Mouse (Mus musculus) CH12.LX (cell line): ENCODE measurements around the gene Minos1. TPM values are rescaled to one million over a fixed set of nuclear protein-coding genes. Genes with fewer than 3 reads are reported as not detected.

Source experiments
- DNase-seq: peaks from one replicate; pipeline ENCODE4 v3.0.0-alpha.2; 2013; ENCODE audit errors: extremely low read depth
- H3K27ac ChIP-seq: 2 replicates; pipeline ENCODE4 v1.5.1; 2012; ENCODE audit warnings: low read depth, mild to moderate bottlenecking, control low read depth, moderate library complexity; ENCODE audit not compliant: insufficient read depth
- H3K27me3 ChIP-seq: replicated peaks from 2 replicates; pipeline ENCODE3; 2012; ENCODE audit warnings: inconsistent platforms
- H3K36me3 ChIP-seq, 2 experiments: replicated peaks in 1 of 2; 2 replicates each; pipeline versions ENCODE3 to v1.6.1; 2012; ENCODE audit warnings: inconsistent platforms in 1 of 2, low read length in 1 of 2, mild to moderate bottlenecking in 1 of 2, mixed read lengths in 1 of 2, moderate library complexity in 1 of 2; ENCODE audit not compliant: control insufficient read depth in 1 of 2, insufficient read depth in 1 of 2
- H3K4me1 ChIP-seq, 2 experiments: 2 replicates each; pipeline ENCODE4 v1.6.1; 2012; ENCODE audit warnings: inconsistent platforms in 1 of 2, moderate library complexity in 1 of 2; ENCODE audit not compliant: insufficient read depth in 2 of 2, control insufficient read depth in 1 of 2
- H3K4me2 ChIP-seq: 2 replicates; pipeline ENCODE4 v1.6.1; 2012; ENCODE audit warnings: low read depth, mild to moderate bottlenecking, control low read depth; ENCODE audit not compliant: poor library complexity, insufficient read depth, severe bottlenecking
- H3K4me3 ChIP-seq, 3 experiments: fragments of 150-350 bp in 1 of 3; sonication (generic) in 1 of 3; replicated peaks in 1 of 3; 2 replicates each; pipeline versions ENCODE3 to v1.5.1; 2011 to 2012; ENCODE audit warnings: low read depth in 2 of 3, low read length in 2 of 3, mild to moderate bottlenecking in 2 of 3, moderate library complexity in 2 of 3, control low read depth in 1 of 3, improper control_type of control experiment in 1 of 3, inconsistent platforms in 1 of 3, mixed read lengths in 1 of 3; ENCODE audit not compliant: poor library complexity in 1 of 3
- H3K79me2 ChIP-seq: replicated peaks from 2 replicates; pipeline ENCODE4 v1.6.1; 2012; ENCODE audit warnings: mild to moderate bottlenecking, moderate library complexity; ENCODE audit not compliant: control insufficient read depth, poor library complexity, insufficient read depth, severe bottlenecking; ENCODE audit errors: extremely low read depth
- H3K9ac ChIP-seq: 2 replicates; pipeline ENCODE4 v1.6.1; 2012; ENCODE audit warnings: low read depth, mild to moderate bottlenecking, control low read depth, moderate library complexity; ENCODE audit not compliant: insufficient read depth
- H3K9me3 ChIP-seq: replicated peaks from 2 replicates; pipeline ENCODE3; 2012; ENCODE audit warnings: low read length, inconsistent platforms, mixed read lengths
- BHLHE40 ChIP-seq: IDR thresholded peaks from 2 replicates; pipeline ENCODE4 v1.6.1; 2011; ENCODE audit warnings: mild to moderate bottlenecking, low read depth, low read length, improper control_type of control experiment
- CHD1 ChIP-seq: IDR thresholded peaks from 2 replicates; pipeline ENCODE4 v1.6.1; 2012; ENCODE audit warnings: low read depth, low read length, improper control_type of control experiment, inconsistent platforms
- CHD2 ChIP-seq: IDR thresholded peaks from 2 replicates; pipeline ENCODE4 v1.6.1; 2011; ENCODE audit warnings: low read length, improper control_type of control experiment
- CTCF ChIP-seq, 2 experiments: IDR thresholded peaks in 1 of 2; conservative IDR thresholded peaks in 1 of 2; 2 replicates each; pipeline ENCODE4 v1.5.1; 2011 to 2012; ENCODE audit warnings: low read depth in 2 of 2, low read length in 2 of 2, improper control_type of control experiment in 1 of 2, inconsistent platforms in 1 of 2, mild to moderate bottlenecking in 1 of 2, moderate library complexity in 1 of 2
- E2F4 ChIP-seq: IDR thresholded peaks from 2 replicates; pipeline ENCODE4 v1.6.1; 2011; ENCODE audit warnings: low read depth, low read length, improper control_type of control experiment; ENCODE audit not compliant: insufficient replicate concordance
- ELF1 ChIP-seq: IDR thresholded peaks from 2 replicates; pipeline ENCODE4 v1.6.1; 2014; ENCODE audit warnings: low read depth, mild to moderate bottlenecking, inconsistent platforms, low read length, improper control_type of control experiment
- ETS1 ChIP-seq: conservative IDR thresholded peaks from 2 replicates; pipeline ENCODE4 v1.6.1; 2012; ENCODE audit warnings: low read depth, mild to moderate bottlenecking, inconsistent platforms, low read length, improper control_type of control experiment, moderate library complexity
- GABPA ChIP-seq: IDR thresholded peaks from 2 replicates; pipeline ENCODE4 v1.6.1; 2012; ENCODE audit warnings: low read depth, low read length, improper control_type of control experiment, inconsistent platforms; ENCODE audit not compliant: insufficient replicate concordance
- HCFC1 ChIP-seq: IDR thresholded peaks from 2 replicates; pipeline ENCODE4 v1.6.1; 2012; ENCODE audit warnings: low read depth, mild to moderate bottlenecking, inconsistent platforms, low read length, improper control_type of control experiment
- JUN ChIP-seq: IDR thresholded peaks from 2 replicates; pipeline ENCODE4 v1.6.1; 2011; ENCODE audit warnings: low read depth, mild to moderate bottlenecking, low read length, improper control_type of control experiment, moderate library complexity; ENCODE audit not compliant: insufficient read depth
- JUND ChIP-seq: conservative IDR thresholded peaks from 2 replicates; pipeline ENCODE4 v1.6.1; 2011; ENCODE audit warnings: low read depth, low read length, improper control_type of control experiment
- KAT2A ChIP-seq: IDR thresholded peaks from 2 replicates; pipeline ENCODE4 v1.6.1; 2012; ENCODE audit warnings: low read length, improper control_type of control experiment, inconsistent platforms; ENCODE audit not compliant: insufficient replicate concordance
- MAX ChIP-seq: IDR thresholded peaks from 2 replicates; pipeline ENCODE4 v1.6.1; 2011; ENCODE audit warnings: low read length, improper control_type of control experiment
- MAZ ChIP-seq: IDR thresholded peaks from 2 replicates; pipeline ENCODE4 v1.6.1; 2012; ENCODE audit warnings: low read depth, mild to moderate bottlenecking, inconsistent platforms, low read length, improper control_type of control experiment, moderate library complexity
- MXI1 ChIP-seq: IDR thresholded peaks from 2 replicates; pipeline ENCODE4 v1.6.1; 2011; ENCODE audit warnings: mild to moderate bottlenecking, low read depth, low read length, improper control_type of control experiment
- MYC ChIP-seq: IDR thresholded peaks from 2 replicates; pipeline ENCODE4 v1.6.1; 2011; ENCODE audit warnings: low read depth, mild to moderate bottlenecking, improper control_type of control experiment, low read length
- NELFE ChIP-seq: IDR thresholded peaks from 2 replicates; pipeline ENCODE4 v1.6.1; 2011; ENCODE audit warnings: low read depth, low read length, improper control_type of control experiment
- POLR2A ChIP-seq: IDR thresholded peaks from 2 replicates; pipeline ENCODE4 v1.6.1; 2011; ENCODE audit warnings: low read depth, mild to moderate bottlenecking, improper control_type of control experiment, low read length
- POLR2AphosphoS2 ChIP-seq: IDR thresholded peaks from 2 replicates; pipeline ENCODE4 v1.6.1; 2011; ENCODE audit warnings: low read depth, low read length, improper control_type of control experiment
- RAD21 ChIP-seq: IDR thresholded peaks from 2 replicates; pipeline ENCODE4 v1.6.1; 2011; ENCODE audit warnings: low read depth, mild to moderate bottlenecking, low read length, improper control_type of control experiment, moderate library complexity
- RCOR1 ChIP-seq: conservative IDR thresholded peaks from 2 replicates; pipeline ENCODE4 v1.6.1; 2012; ENCODE audit warnings: low read depth, mild to moderate bottlenecking, inconsistent platforms, low read length, improper control_type of control experiment
- SIN3A ChIP-seq: IDR thresholded peaks from 2 replicates; pipeline ENCODE4 v1.6.1; 2012; ENCODE audit warnings: low read length, improper control_type of control experiment, inconsistent platforms
- TBP ChIP-seq: conservative IDR thresholded peaks from 2 replicates; pipeline ENCODE4 v1.6.1; 2011; ENCODE audit warnings: low read depth, low read length, improper control_type of control experiment
- TCF12 ChIP-seq: IDR thresholded peaks from 2 replicates; pipeline ENCODE4 v1.6.1; 2014; ENCODE audit warnings: low read depth, mild to moderate bottlenecking, inconsistent platforms, low read length, improper control_type of control experiment
- UBTF ChIP-seq: IDR thresholded peaks from 2 replicates; pipeline ENCODE4 v1.6.1; 2012; ENCODE audit warnings: low read depth, mild to moderate bottlenecking, inconsistent platforms, low read length, improper control_type of control experiment, moderate library complexity
- ZKSCAN1 ChIP-seq: IDR thresholded peaks from 2 replicates; pipeline ENCODE4 v1.6.1; 2012; ENCODE audit warnings: low read depth, inconsistent platforms, low read length, improper control_type of control experiment, borderline replicate concordance
- dilution Hi-C: fragments of 300-500 bp; cut with MboI; formaldehyde crosslinking; loops from 2 replicates; pipeline ENCODE4 v1.14.3; 2020; ENCODE audit warnings: low sequenced_read_pairs; ENCODE audit not compliant: extremely low pct_unique_long_range_greater_than_20kb, extremely low pct_ligation_motif_present
- in situ Hi-C: fragments of 300-500 bp; cut with MboI; formaldehyde crosslinking; loops from 3 replicates; pipeline ENCODE4 v1.14.3; 2019; ENCODE audit warnings: low sequenced_read_pairs, low pct_ligation_motif_present, low pct_unique_long_range_greater_than_20kb, mixed read lengths
- polyA plus RNA-seq: library from polyadenylated mRNA; unstranded; fragments of >175 nt; gene quantifications from 2 replicates; pipeline ENCODE4 v1.2.1, GENCODE M21; 2012; ENCODE audit warnings: low read depth; ENCODE audit not compliant: insufficient read length
- total RNA-seq, 2 experiments: library from RNA; depleted of rRNA; stranded (reverse); fragments of 300-350 nt in 1 of 2; fragments of >200 nt in 1 of 2; gene quantifications; 2 replicates each; pipeline ENCODE4 v1.2.3; 2012 to 2014

The Minos1 gene
- total and polyA plus RNA-seq, 3 experiments: 39.2 to 418 (median 151) TPM

- in situ Hi-C loops: no loop called here
- dilution Hi-C loops: no loop called here
- no peak overlapping the region for H3K4me3 ChIP-seq
- peaks cover 14% of the 10 kb centered on the region for H3K9me3 ChIP-seq
- H3K36me3 ChIP-seq: no peaks in the 10 kb centered on the region
- H3K27ac ChIP-seq: no peak overlapping the region
- H3K79me2 ChIP-seq: no peaks in the 10 kb centered on the region
- no peak overlapping the region for H3K4me2 ChIP-seq
- H3K4me1 ChIP-seq: no peaks in the 10 kb centered on the region
- H3K27me3 ChIP-seq: peaks cover 13% of the 10 kb centered on the region
- no peak for TF ChIP-seq RAD21
- TF ChIP-seq SIN3A: no peak
- TF ChIP-seq TCF12: no peak
- TF ChIP-seq MXI1: no peak
- TF ChIP-seq JUN: no peak
- TF ChIP-seq MAX: no peak
- TF ChIP-seq JUND: no peak
- TF ChIP-seq KAT2A: no peak
- TF ChIP-seq ETS1: no peak
- no peak for TF ChIP-seq E2F4
- no peak for TF ChIP-seq HCFC1
- TF ChIP-seq POLR2A: no peak
- TF ChIP-seq CHD2: no peak
- no peak for TF ChIP-seq BHLHE40
- TF ChIP-seq ELF1: no peak
- TF ChIP-seq GABPA: no peak
- no peak for TF ChIP-seq ZKSCAN1
- TF ChIP-seq CHD1: no peak
- no peak for DNase-seq
- H3K9ac ChIP-seq: no peak overlapping the region
Measured at GRCm38 (mm10) chr4:139144577-139144976, 13.7 kb upstream of the Minos1 start.

GRCm38 (mm10) chr4:139142985-139143384, 12.1 kb upstream of the Minos1 start:
- H3K79me2 ChIP-seq: no peaks in the 10 kb centered on the region
- in situ Hi-C loops: no loop called here
- TF ChIP-seq ZKSCAN1: no peak
- no peak for TF ChIP-seq JUN
- no peak for TF ChIP-seq POLR2AphosphoS2
- no peak for TF ChIP-seq MAZ
- no peak for TF ChIP-seq CTCF (conservative IDR thresholded peaks at IDR 0.05 in 1 of 2, IDR thresholded peaks at IDR 0.05 in 1 of 2; ENCODE audit: low read depth in 2 of 2, low read length in 2 of 2)
- TF ChIP-seq POLR2A: no peak
- TF ChIP-seq MYC: no peak
- no peak for TF ChIP-seq HCFC1
- TF ChIP-seq NELFE: no peak
- TF ChIP-seq CHD1: no peak
- no peak for TF ChIP-seq UBTF
- no peak for TF ChIP-seq RAD21
- TF ChIP-seq RCOR1: no peak
- TF ChIP-seq SIN3A: no peak
- no peak for TF ChIP-seq BHLHE40
- TF ChIP-seq KAT2A: no peak
- no peak for TF ChIP-seq TBP
- dilution Hi-C loops: no loop called here
- H3K9me3 ChIP-seq: peaks cover 3% of the 10 kb centered on the region
- peaks cover 6% of the 10 kb centered on the region for H3K27me3 ChIP-seq
- no peaks in the 10 kb centered on the region for H3K4me1 ChIP-seq
- no peak for DNase-seq
- H3K4me2 ChIP-seq: no peak overlapping the region
- no peak overlapping the region for H3K9ac ChIP-seq
- H3K36me3 ChIP-seq: no peaks in the 10 kb centered on the region
- no peak overlapping the region for H3K4me3 ChIP-seq
- no peak overlapping the region for H3K27ac ChIP-seq
